Mouse (Mus musculus) ES-CJ7 (cell line): Measurements from ENCODE around the gene Arl5c.

ENCODE experiments used
- DNase-seq: peaks from one replicate; pipeline ENCODE4 v3.0.0; 2011; ENCODE audit warnings: low read depth, low spot score

Gene Arl5c

GRCm38 (mm10) chr11:97996691-97997090 is 710 bp upstream of the Arl5c start:
- DNase-seq, result no peak

DNA sequence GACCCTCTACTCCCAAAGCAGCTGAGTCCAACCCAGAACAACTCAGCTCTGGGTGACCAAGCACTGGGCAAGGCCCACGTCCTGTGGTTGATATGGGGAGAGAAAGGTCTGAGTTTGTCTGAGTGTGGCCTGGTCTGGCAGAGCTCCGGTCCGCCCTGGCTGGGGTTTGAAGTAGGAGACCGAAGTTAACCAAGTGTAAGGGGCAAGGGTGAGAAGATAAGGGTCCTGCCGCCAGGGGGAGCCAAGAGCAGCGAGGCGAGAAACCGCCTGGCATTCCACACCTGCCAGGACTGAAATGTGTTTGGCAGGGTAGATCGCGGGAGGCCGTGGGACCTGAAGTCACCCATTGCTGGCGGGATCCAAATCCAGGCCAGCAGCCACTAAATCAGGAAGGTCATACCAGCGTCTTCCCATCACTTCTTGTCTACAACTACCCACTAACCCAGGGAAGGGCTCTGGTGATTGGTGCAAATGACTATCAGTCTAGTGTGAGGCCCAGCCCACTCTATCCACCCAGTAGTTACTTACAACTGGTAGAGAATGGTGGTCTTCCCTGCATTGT is 1.4 kb downstream of the Arl5c start:
- peak; percentile 88 for DNase-seq

- DNase-seq, result peak; percentile 92
Measured at GRCm38 (mm10) chr11:97988530-97989096, 7.4 kb downstream of the Arl5c start.

DNA sequence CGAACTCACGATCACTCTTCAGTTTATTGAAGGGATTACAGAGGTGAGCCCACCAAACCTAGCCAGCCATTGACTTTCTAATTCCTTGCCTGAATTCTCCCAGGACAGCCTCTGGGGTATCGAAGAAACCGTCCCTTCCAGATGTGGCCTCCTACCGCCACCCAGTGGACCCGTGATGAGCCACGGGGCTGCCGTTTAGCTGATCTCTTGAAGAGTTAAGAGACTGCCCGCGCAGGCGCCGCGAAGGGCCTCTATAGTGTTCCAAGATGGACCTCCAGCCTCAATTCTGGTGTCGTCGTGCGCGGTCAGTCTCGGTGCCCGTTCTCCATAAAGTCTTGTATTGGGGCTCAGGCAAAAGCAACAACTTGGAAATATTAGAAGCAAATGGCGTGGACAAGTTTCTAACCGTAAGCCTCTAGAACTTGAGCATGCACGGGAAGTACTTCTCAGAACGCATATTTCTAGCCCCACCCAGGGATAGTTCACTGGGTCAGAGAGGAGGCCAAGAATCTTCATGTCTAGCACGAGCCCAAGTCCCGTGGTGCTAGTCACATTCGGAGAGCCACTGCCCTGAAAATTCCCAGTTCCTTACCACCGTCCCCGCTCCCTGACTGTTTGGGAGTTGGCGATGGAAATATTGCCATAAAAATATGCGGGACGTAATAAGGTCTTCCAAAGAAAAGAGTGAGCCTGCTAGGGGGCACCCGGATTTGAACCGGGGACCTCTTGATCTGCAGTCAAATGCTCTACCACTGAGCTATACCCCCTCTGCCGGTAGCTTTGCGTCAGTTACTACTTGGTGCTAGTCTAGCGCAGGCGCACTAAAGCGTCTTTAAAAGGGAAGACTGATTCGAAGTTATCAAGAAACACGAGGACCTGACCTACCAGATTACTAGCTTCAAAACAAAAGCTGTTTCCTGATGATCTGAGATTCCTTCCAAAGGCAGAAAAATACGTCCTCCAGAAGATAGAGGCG is 8.1 kb downstream of the Arl5c start:
- DNase-seq, result peak; percentile 99

DNA sequence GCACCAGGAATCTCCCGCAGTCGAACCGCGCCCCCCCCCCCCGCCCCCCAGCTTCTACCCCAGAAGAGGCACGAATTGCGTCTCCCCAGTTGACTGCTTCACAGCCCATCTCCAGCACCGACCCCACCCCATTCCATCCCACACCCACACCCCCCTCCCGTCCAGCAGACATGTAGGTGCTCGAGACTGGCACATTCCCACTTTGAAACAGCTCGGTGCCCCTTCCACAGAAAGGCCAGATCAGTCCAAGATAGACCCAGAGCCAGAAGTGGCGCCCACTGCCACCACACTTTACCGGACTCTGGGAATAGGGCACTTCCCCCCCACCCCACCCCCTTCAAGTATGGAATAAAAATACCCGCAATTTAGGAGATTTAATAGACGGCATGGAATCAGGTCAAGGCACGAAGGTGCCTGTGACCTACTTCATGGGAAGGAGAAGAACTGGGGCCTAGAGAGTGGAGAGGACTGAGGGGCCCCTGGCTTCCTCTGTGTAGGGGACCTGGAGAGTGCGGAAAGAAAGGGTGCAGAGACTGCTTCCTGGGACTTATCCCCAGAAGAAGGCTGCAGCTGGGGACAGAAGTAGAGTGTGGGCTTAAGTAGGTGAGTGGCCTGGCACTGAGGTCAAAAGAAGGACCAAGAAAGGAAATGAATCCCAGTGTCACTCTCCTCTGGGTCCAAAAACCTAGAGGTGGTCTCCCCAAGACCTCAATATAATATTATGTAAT is 9.1 kb downstream of the Arl5c start:
- no peak for DNase-seq

GRCm38 (mm10) chr11:97985727-97986677 is 10.0 kb downstream of the Arl5c start, which contains the start of gene Plxdc1:
Plxdc1 (minus strand) TSS chr11:97986444.
- DNase-seq, result no peak

GRCm38 (mm10) chr11:97983983-97984382 is 12.0 kb downstream of the Arl5c start:
- DNase-seq, result peak; percentile 60

GRCm38 (mm10) chr11:97983506-97983905 is 12.5 kb downstream of the Arl5c start:
- DNase-seq, result peak; percentile 86

- DNase-seq, result no peak
Measured at GRCm38 (mm10) chr11:97982721-97983120, 13.3 kb downstream of the Arl5c start.

GRCm38 (mm10) chr11:97980531-97980966 is 15.4 kb downstream of the Arl5c start:
- no peak for DNase-seq

DNA sequence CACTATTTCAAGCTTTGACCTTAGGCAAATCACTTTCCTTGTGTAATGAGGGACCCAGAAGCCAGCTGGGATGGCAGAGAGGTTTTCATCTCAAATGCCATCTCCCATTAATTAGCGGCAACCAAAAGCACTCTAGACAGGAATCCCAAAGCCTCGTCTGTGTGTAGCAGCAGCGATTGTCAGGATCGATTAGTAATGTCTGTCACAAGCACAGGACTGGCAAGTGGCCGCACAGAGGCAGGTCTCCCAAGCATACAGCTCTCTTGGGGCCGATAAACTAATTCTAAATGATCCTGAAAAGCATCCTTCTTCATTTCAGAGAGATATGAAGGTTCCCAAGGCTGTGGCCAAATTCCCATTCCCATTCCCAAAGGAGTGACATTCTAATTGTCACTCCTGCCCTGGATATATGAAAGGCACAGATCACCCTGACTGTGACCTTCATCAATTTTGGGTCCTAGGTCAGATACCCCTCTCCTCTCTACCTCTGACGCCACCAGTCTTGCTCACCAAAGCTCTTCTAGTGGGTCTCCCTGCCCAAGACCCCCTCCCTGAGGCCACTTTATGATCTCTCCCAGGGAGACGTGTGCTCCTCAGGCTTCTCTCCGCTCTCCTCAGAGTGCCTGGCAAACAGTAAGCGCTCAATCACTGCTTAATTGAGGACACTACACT is 16.0 kb downstream of the Arl5c start:
- peak; percentile 81 for DNase-seq

DNA sequence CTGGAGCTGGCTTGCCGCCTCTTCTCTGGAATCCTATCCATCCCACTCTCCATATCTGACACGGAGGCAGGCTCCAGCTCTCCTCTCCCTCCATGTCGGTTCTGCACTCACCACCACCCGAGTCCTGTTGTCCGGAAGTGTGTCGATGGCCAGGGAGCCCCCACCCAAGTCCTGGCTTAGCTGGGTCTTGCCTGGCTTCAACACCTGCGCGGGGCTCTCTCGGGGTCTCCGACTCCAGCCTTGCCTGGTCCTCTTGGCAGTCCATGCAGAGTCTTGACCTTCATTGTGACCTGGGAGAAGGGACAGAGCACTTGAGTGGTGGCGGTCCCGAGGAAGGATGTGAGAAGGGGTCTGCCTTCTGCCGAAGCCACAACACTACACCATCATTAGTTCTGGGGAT is 17.6 kb downstream of the Arl5c start:
- DNase-seq, result no peak

DNA sequence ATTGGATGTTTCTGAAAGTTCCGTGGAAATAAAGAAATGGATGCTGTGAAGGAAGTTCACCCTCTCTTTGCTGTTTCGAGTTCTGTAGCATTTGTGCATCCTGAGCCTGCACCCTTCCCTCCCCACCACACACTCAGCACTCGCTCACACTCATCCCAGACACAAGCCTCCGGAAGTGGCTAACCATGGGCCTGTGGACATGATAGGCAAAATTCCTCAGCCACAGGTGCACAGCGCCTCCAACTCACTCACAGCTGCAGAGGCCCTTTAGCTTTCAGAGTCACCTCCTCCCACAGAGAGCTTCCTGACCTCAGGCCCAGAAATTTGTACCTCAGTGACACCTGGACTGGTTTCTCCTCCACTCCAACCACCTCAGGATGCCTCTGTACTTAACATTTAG is 18.2 kb downstream of the Arl5c start:
- no peak for DNase-seq

DNA sequence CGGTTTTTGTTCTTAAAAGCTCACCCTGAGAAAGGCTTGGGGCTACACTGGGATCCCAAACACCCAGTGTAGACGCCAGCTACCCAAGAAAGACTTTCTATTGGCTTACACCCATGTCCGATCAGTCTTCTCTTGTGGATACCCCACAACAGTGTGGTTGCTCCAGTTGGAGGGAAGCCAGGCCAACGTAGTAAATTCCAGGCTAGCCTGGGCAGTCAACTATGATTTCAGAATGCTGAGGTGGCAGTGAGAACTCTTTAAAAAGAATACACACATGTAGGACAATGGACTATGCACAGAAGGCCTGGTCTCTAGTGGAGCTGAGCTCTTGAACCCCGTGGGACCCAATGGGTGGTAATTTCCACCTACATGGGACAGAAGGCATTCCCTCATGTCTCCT is 21.2 kb downstream of the Arl5c start:
- DNase-seq, result no peak

- no peak for DNase-seq
Measured at GRCm38 (mm10) chr11:97974141-97974540, 21.8 kb downstream of the Arl5c start.

GRCm38 (mm10) chr11:97972434-97972833 is 23.5 kb downstream of the Arl5c start:
- DNase-seq, result peak; percentile 87

- no peak for DNase-seq
Measured at GRCm38 (mm10) chr11:97971232-97971631, 24.7 kb downstream of the Arl5c start.

DNA sequence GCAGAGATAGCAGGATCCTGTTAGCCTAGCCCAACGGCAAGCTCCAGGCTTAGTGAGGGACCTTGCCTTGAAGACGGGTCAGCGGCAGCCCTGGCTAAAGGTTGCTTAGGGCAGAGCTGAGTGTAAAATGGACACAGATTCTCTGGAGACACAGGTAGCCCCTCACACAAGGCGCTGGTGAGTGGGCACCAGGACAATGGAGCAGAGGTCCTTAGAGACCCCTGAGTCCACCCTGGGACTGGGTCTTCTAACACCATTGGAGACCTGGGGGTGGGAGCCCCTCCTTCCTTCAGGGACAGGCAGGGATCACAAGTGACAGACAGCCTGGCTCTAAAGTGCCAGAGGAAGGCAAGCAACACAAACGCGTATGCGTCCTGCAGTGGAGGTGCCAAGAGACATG is 25.2 kb downstream of the Arl5c start:
- no peak for DNase-seq

DNA sequence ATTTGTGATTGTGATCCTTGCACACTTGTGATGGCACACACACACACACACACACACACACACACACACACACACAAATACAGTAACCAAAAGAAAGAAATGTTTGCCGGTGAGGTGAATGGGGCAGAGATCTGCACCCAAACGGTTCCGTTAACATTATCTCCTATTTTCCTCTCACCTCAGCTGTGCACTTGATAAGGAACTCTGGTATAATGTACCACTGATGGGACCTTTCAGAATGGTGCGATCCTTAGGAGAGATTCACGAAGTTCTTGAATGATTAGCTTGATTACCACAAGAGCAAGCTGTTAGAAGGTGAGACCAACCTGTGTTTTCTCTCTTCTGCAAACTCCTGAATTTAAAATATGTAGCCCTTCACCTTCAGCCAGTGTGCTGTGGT is 27.6 kb downstream of the Arl5c start:
- no peak for DNase-seq

- DNase-seq, result no peak
Measured at GRCm38 (mm10) chr11:97967114-97967513, 28.9 kb downstream of the Arl5c start.
